Mouse (Mus musculus): ENCODE data around the gene Cdca3.

Cdca3 gene

GRCm38 (mm10) chr6:124863658-124864298 lies 34.4 kb downstream of the Cdca3 start, which contains the start of gene Gpr162:
Gene Gpr162, minus strand, starts transcription at chr6:124863983.
- DNase-seq (ENCODE audit: low spot score in 2 of 2): peak; percentile 71 to 84

- no peak for DNase-seq (ENCODE audit: low spot score in 2 of 2)
Measured at GRCm38 (mm10) chr6:124865766-124866362, 36.5 kb downstream of the Cdca3 start.

- no peak for DNase-seq (ENCODE audit: low spot score in 2 of 2)
Measured at GRCm38 (mm10) chr6:124866560-124866959, 37.2 kb downstream of the Cdca3 start.

- no peak for DNase-seq (ENCODE audit: low spot score in 2 of 2)
Measured at GRCm38 (mm10) chr6:124874348-124874747, 45.0 kb downstream of the Cdca3 start.

GRCm38 (mm10) chr6:124879390-124879789 lies 50.0 kb downstream of the Cdca3 start:
- DNase-seq (ENCODE audit: low spot score in 2 of 2): no peak

GRCm38 (mm10) chr6:124881821-124882220 lies 52.5 kb downstream of the Cdca3 start:
- DNase-seq (ENCODE audit: low spot score in 2 of 2): no peak
